Mouse (Mus musculus): ENCODE measurements around the gene Fkbp8.

GRCm38 (mm10) chr8:70490880-70491495, 36.5 kb upstream of the Fkbp8 start:
- TF ChIP-seq CTCF (IDR thresholded peaks at IDR 0.05; ENCODE audit: borderline replicate concordance, control insufficient read depth, extremely low read depth, insufficient read depth, low read length, poor library complexity): no peak
- TF ChIP-seq POLR2A (IDR thresholded peaks at IDR 0.05; ENCODE audit: control insufficient read depth, extremely low read depth, insufficient read depth, low read length, poor library complexity): no peak

Data from thymus, adult 2 months (tissue).